Mouse (Mus musculus) ES-Bruce4 (cell line): ENCODE measurements at regions not wholly inside any gene's neighbourhood (a gene's known extent, or its start where the extent isn't known, plus 50 kb on each side); places are given as distances from the start of the nearest gene placed in this dataset.

Experiments used
- CTCF ChIP-seq: IDR thresholded peaks from one replicate; pipeline ENCODE4 v1.8.1; 2011; ENCODE audit warnings: low read depth, low read length
- POLR2A ChIP-seq: IDR thresholded peaks from one replicate; pipeline ENCODE4 v1.8.1; 2011; ENCODE audit warnings: low read length; ENCODE audit not compliant: insufficient read depth

DNA sequence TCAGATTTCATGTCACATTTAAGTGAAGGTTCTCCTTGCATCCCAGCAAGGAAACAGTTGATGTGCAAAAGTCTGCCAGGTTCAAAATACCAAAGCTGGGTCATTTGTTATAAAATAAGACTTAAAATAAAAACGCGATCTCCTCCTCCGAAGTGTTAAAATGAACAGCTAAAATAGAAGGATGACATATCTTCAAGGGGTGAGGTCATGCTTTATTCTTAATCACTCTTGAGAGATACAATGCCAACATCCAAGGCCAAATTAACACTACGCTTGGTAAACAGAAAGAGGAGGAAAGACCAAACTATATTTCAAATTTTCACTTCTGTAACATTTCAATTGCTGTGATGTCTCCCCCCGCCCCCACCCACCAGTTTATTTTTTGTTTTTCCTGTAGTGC, 105.2 kb downstream of the Sox4 start:
- no peak for TF ChIP-seq POLR2A
- TF ChIP-seq CTCF: no peak
